Mouse (Mus musculus): Measurements from ENCODE around the gene Zc3h7a.
"Not testable (repeated sequence)": the region's sequence is repeated elsewhere in the genome, so short reads cannot be mapped to it uniquely, and the experiment has no call there.

Gene Zc3h7a

DNA sequence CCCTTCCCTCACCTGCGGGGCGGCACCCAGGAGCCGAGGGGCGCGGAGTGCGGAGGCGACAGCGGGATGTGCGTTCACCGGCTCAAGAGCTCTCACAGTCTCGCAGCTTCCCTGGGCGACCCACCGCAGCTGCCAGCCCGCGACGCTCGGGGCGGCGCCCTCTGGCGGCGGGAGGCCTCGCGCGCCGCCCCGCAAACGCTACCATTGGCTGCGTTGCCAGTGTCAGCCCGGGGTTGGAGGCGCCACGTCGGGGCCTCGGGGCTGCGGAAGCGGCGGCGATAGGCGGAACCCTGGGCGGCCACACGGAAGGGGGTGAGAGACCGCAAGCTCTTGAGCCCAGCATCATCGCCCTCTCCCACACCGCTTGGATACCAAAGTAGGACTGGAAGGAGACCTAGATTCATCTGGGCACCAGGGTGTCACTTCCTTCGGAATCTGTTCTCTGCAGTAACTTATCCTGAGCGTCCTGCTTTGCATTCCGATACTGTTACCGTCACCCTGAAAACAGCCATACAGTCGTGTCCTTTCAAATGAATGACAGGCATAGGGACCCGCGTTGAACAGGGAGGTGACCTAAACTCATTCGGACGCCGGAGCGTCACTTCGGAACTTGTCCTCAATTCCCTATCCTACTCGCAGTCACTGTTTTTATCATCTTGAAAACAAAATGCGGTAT is at the start of gene Zc3h7a:
TSS of gene Zc3h7a (minus strand) at position 186 of the 676 bp plus-strand sequence.
- DNase-seq (ENCODE audit: low spot score) = peak; percentile 84

DNA sequence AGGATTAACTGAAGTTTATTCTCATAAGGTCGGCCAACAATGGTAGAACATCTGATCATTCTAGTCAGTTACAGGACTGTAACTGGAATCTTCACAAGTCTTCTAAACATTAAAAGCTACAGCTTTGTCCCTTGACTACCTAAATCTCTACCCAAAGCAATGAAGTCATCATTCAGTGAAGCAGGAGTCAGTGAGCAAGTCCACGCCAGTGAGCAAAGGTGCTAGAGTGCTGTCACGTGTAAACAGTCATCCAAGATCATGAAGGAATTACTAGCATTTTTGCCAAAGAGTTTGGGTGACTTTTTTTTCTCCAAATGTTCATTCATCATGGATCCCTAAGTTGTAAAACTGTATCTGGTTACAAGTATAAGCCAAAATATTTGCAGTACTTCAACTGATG is 41.6 kb upstream of the Zc3h7a start:
- DNase-seq (ENCODE audit: low spot score) = no peak

DNA sequence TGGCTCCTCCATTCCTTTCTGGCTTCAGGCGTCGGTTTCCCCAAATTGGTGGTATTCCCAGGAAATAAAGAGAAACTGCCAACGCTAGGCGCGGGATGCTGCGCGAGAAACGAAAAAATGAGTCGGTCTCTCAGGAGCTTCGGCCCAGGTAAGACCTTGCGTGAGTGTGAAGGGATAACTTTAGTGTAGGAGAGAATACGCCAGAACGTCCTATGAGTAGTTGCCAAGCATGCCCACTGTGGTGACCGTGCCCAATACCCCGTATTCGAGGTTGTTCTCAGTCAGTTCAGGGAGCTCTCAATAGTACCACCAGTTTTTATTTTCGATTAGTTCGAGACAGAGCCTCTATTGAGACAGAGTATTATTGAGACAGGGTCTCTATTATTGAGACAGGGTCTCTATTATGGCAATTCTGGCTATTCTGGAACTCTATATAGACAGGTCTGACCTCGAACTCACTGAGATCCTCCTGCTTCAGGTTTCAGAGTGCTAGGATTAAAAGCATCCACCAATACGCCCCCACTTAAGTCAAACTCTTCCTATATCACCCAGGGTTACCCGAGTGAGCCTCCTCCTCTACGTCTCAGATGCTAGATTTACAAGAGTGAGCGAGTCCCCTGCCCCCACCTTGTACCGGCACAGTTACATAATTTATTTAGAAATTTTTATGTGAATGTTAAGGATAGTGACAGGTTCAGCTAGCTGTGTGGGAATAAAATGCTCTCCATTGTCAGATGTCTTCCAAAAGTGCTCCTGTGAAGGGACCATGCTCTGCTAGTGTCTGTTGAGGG is 27.6 kb upstream of the Zc3h7a start:
- no peak for DNase-seq (ENCODE audit: low spot score)

DNA sequence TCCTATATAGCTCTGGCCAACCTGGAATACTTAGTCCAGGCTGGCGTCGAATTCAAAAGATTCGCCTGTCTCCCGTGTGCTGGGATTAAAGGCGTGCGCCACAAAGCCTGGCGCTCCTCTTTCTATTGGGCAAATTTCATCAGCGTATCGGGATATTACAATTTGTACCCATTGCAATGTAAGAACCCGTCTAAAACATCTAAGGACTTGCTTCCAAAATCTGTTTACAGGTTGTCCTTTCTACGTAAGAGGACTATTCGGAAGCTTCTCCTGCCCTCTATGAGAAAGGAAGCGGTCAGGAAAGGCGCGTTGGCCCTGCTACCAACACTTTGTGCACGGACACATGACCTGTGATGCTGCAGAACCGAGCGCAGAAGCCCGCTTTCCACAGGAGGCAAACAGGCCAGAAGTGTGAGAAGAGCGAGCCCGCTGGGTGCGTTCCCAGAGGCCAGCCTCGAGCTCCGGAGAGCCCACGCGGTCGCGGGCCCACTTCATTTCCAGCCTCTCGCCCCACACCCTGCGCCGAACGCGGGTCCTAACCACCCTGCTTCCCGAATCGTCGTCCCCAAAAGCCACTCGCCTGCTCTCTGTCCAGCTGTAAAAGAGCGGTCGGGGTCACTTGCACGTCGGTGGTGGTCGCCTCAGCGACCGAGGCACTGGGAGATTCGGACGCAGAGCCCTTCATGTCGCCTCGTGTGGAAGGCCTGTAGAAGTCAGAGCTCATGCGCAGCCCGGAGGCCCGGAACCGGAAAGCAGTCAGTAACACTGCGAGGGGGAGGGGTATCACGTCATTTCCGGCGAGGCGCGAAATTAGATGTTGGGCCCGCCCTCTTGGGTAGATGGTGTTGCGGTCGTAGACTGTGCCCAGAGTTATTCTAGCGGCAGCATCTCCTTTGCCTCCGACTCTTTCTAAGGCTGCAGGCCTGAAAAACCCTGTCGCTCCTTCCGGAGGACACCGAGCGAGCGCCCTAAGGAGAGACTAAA is 26.7 kb upstream of the Zc3h7a start, which contains the start of gene Rsl1d1:
TSS of gene Rsl1d1 (minus strand) at position 761 of the 984 bp plus-strand sequence.
- DNase-seq (ENCODE audit: low spot score) = peak; percentile 87

DNA sequence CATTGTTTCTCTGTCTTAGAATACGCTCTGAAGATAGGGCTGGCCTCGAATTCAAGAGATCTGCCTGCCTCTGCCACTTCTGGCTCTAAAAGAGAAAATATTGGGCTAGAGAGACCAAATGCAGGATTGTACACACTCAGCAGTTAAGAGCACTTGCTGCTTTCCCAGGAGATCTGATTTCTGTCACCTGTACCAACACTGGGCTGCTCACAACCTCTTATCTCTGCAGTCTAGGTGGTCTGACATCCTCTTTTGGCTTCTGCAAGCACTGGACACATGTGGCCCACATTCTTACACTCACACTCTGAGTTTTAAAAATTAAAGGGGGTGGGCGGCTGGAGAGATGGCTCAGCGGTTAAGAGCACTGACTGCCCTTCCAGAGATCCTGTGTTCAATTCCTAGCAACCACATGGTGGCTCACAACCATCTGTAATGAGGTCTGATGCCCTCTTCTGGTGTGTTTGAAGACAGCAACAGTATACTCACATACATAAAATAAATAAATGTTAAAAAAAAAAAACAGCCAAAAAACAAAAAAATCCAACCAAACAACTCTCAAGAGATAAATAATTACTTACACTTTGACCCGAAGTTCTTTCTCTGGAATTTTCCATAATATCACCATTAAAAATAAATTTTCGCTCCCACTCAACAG is 25.7 kb upstream of the Zc3h7a start:
- DNase-seq (ENCODE audit: low spot score) = no peak

DNA sequence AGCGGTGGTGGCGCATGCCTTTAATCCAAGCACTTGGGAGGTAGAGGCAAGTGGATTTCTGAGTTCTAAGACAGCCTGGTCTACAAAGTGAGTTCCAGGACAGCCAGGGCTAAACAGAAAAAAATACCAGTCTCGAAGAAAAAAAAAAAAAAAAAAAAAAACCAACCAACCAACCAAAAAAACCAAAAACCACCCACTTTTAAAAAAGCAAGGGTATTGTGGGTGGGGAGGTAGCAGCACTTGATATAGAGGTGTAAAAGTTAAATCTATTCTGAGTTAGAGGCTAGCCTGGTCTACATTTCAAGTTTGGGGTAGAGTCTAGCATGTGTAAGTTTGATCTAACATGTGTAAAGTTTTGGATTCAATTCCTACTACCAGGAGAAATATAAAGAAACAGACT is 24.1 kb upstream of the Zc3h7a start:
- DNase-seq (ENCODE audit: low spot score) = no peak

DNA sequence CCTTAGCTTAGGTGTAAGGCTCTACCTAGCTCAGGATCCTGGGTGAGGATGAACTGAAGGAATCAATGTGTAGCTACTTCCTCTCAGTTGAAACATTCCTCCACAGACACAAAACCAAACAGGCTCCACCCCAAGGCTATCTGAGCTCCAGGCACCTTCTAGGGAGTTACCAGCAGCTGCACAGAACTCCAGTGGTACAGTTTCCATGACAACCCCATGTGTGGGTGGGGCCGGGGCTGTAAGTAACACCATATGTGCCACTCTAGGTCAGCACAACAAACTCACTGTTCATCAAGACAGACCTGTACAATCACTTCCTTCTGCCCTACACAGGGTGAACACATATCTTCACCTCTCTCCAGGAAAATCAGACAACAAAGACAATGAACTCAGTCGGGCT is 22.3 kb upstream of the Zc3h7a start:
- no peak for DNase-seq (ENCODE audit: low spot score)

DNA sequence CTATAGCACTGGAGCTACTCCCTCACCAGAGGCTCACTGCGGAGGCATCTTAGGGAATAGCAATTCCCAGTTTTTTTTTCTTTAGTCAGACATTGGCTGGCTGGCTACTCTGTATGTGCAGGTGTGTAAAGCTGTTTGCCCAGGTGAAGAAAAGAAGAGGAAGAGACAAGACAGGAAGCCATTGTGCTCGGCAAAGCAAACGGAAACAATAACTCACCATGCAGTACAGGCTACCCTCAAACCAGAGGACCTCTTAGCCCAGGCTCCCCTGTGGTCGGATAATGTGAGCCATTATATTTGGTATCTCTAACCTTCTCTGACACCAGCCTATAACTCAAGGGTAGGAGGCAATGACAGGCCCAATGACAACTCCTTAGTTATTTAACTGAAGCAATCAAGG is 20.9 kb upstream of the Zc3h7a start:
- no peak for DNase-seq (ENCODE audit: low spot score)

DNA sequence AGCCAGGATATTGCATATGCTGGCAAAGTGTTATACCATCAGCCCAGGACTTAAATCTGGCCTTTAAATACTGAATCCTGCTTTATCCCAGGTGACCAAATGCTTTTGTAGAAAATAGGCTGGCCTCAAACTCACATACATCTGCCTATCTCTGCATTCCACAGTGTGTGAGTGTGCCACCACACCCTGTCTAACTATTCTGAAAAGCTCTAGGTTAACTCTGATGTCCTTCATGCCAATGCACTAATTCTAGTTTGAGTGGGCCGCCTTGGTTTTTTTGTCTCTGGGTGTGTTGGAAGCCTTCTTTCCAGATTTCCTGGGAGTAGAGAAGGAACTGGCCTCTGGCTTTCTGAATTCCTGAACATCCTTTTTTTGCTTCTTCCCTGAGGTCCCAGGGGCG is 17.0 kb upstream of the Zc3h7a start:
- DNase-seq (ENCODE audit: low spot score) = no peak

DNA sequence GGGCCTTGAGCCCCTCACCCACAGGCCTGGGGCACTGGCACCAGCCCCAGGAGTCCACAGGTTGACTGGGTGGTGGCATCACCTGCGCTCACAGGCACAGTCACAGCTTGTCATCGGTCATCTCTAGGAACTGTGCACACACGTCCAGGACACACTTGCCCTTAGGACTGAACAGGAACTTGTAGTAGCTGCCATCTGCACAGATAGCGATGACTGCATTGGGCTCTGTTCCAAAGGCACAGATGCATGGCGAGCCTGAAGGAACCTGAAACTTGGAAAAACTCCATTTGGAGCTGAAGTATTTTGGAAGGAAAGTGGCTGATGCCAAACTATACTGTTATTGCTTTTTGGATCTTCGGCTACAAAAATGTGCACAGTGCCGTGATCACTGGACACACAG is 14.0 kb upstream of the Zc3h7a start:
- no peak for DNase-seq (ENCODE audit: low spot score)

DNA sequence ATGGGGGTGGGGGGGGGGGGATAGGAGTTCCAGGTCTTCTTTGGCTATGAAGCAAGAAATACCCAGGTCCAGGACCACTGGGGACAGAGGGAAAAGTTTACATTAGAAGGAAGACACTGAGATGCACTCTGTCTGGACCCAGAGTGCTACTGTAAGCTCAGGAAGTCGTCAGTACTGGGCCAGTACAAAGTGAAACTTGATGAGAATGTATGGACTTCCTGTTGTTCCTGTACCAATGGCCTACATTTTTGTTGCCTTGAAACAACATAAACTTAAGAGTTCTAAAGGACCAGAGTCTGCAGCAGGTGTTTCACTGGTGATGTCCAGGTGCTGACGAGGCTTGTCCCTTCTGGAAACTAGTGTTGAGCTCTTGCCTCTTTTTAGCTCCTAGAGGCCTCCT is 1.2 kb upstream of the Zc3h7a start:
- no peak for DNase-seq (ENCODE audit: low spot score)

DNA sequence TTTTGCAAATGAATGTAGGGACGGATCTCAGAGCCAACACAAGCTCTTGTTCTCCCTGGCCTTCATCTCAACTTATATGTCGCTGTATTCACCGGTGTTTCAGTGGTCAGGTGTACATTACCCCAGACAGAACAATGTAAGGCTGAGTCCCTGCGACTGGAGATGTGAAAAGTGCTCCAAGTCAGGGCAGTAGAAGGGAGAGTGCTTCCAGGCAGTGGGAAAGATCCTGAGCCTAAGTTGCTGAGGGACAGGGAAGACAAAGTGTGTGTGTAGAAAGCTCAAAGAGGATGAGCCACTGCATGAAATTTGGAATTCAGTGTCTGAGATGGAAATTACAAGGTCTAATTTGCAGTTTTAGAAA is 671 bp upstream of the Zc3h7a start:
- no peak for DNase-seq (ENCODE audit: low spot score)

DNA sequence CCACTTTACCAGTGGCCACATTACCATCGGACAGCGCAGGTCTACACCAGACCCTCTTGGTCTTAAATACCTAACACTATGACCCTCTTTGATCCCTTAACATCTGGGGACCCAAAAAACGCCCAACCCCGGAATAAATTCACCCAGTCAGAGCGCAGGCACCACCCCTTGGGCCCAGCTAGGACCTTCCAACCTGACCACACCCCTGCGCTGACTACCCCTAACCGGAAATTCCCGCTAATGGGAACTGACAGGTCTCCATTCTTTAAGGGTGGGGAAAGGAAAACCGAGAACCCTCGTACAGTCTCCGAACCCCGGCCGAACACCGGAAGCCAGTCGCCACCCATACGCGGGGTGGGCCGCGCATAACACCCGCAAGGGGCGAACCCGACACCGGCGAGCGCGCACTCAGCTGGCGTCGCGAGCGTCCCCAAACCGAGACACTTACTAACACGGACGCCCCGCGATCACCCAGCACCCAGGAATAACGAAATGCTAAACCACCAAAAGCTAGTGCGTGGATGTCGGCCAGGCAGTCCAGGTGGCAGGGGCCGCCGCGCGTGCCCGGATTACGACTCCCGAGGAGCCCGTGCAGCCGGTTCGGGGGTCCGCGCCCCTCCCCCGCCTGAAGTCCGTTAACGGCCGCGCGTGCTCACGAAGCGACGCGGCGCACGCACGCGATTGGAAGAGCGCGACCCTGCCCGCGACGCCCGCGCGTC is 545 bp downstream of the Zc3h7a start:
- no peak for DNase-seq (ENCODE audit: low spot score)

DNA sequence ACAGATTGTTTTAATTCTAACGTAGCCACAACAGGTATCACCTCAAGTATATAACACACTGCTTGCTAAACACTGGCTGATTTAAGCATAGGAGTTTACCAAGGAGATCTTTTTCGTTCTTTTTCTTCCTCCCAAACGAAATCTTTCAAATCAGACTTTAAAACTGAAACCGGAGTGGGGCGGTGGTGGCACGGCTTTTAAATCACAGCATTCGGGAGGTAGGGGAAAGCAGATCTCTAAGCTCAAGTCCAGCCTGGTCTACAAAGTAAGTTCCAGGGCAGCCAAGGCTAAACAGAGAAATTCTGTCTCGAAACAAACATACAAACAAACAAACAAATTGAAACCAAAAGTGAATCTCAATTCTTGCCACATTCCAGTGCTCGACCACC is 1.1 kb downstream of the Zc3h7a start:
- no peak for DNase-seq (ENCODE audit: low spot score)

DNA sequence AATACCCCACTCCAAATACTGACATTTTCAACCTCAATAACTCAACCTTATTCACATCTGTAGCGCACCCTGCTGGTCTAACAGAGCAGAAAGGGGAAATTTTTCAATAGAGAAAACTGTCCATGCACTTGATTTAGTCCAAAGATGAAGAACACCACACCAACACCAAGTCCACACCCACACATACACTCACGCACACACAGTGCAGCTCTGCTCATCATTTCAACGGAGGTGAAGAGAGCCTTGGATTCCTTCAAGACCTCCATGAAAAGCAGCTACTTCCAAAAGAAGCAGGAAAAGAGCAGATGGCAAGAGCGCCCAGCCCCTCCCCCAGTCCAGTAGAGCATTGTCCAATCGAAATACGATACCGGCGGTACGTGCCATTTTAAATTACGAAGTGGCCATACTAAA is 1.5 kb downstream of the Zc3h7a start:
- peak; percentile 31 for DNase-seq (ENCODE audit: low spot score)

DNA sequence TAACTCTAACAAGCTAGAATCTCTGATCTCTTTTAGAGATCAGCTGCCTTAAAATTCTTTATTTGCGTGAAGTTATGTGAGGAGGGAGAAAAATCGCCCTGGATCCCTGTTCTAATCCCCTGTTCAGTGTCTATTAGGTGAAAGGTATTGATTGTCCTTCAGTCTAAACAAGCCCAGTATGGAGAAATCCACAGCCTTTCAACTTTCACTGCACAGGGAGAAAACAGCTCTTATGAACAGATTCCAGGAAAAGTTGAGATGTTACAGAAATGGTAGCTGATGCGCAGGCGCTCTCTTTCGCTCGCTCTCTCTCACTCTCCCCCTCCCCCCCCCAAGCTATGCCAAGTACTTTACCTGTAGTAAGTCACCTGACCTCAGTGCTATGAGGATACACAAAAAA is 4.5 kb downstream of the Zc3h7a start:
- DNase-seq (ENCODE audit: low spot score) = no peak

DNA sequence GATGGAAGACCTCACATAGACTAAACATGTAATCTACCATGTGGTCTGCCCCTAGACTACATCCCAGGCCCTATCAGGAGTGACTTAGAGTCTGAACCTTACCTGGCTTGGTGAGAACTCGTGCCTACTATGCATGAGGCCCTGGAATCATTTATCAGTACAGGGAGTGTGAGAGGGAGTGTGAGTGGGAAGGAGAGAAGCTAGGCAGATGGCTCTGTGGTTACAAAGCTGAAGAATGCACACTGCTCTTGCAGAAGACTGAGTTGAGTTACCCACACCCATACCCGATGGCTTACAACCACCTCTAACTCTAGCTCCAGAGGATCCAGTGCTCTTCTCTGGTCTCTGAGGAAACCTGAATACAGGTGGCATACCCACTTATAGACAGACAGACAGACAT is 9.8 kb downstream of the Zc3h7a start:
- no peak for DNase-seq (ENCODE audit: low spot score)

DNA sequence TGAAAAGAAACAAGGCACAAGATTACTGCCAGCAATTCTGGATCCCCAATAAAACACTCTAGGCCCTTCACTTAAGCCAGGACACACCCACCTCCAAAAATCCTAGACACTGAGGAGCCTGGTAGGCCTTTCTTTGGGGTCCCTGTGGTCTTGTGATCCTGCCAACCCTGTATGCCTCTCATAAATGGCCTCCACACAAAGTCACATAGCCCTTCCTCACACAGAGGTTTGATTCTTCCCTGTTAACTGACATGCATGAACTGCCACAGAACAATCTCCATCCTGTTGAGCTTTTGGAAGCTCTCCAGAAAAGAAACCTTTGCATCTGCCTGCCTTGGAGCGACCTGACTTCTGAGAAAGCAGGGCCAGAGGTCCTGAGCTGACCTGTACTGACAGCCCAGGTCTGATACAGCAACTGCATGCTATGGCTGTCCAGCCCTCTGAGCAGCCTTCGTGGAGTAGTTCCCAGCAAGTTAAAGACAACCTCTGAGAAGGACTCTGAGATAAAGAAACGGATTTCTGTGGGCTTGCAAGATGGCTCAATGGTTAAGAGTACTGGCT is 11.4 kb downstream of the Zc3h7a start:
- DNase-seq (ENCODE audit: low spot score) = no peak

DNA sequence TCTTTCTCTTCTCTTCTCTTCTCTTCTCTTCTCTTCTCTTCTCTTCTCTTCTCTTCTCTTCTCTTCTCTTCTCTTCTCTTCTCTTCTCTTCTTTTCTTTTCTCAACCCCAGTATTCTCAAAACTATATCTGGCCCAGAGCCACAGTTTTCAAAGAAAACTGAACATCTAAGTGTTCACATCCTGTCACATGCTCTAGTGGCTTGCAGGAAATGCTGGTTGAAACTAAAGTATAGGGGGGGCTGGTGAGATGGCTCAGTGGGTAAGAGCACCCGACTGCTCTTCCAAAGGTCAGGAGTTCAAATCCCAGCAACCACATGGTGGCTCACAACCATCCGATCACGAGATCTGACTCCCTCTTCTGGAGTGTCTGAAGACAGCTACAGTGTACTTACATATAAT is 18.5 kb downstream of the Zc3h7a start:
- not testable (repeated sequence) for DNase-seq (ENCODE audit: low spot score)

DNA sequence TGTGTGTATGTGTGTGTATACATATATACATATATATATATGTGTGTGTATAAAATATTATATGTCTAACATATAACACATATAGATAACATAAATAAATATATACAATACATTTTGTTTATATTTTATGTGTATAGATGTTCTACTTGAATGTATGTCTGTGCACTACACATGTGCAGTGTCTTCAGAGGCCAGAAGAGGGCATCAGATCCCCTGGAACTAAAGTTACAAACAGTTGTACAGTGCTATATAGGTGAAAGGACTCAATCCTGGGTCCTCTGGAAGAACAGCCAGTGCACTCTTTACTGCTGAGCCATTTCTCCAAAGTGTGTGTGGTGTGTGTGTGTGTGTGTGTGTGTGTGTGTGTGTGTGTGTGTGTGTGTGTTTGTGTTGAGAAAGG is 21.7 kb downstream of the Zc3h7a start:
- no peak for DNase-seq (ENCODE audit: low spot score)
